Mouse (Mus musculus): Measurements from ENCODE around the gene Wscd2. TPM values are rescaled to one million over a fixed set of nuclear protein-coding genes. Genes with fewer than 3 reads are reported as not detected.
A peak's percentile ranks its signal among the peaks of the same experiment; 100 is the strongest.

Wscd2 gene
- total and polyA plus RNA-seq, 2 experiments from 2014 or later: 10.2 to 25.1 TPM

GRCm38 (mm10) chr5:113629248-113629647 is 139.1 kb downstream of the Wscd2 start:
- H3K4me3 ChIP-seq (ENCODE audit: low read depth, low read length): no peak overlapping the region
- no peaks in the 10 kb centered on the region for H3K36me3 ChIP-seq (ENCODE audit: insufficient read depth)
- TF ChIP-seq CTCF (IDR thresholded peaks at IDR 0.05; ENCODE audit: low read depth): no peak
- no peak overlapping the region for H3K9ac ChIP-seq
- no peak overlapping the region for H3K27ac ChIP-seq (ENCODE audit: low read depth, low read length)
- DNase-seq: no peak
- no peak overlapping the region for H3K4me2 ChIP-seq (ENCODE audit: low read depth)
- WGBS: 82% methylated on average over 3 of the region's 3 CpGs
- no peaks in the 10 kb centered on the region for H3K9me3 ChIP-seq (ENCODE audit: low read length)
- H3K27me3 ChIP-seq (ENCODE audit: insufficient read depth, low read length): no peaks in the 10 kb centered on the region
- ATAC-seq: no peak
- 0 out of 2 replicates have a peak, but pooled peaks cover 3% of the 10 kb centered on the region for H3K4me1 ChIP-seq (ENCODE audit: insufficient read depth)

- TF ChIP-seq CTCF (IDR thresholded peaks at IDR 0.05; ENCODE audit: low read depth): no peak
- WGBS: 73% methylated on average over 10 of the region's 10 CpGs
Observed at GRCm38 (mm10) chr5:113630116-113630515, 140.0 kb downstream of the Wscd2 start.

GRCm38 (mm10) chr5:113633037-113633714 is 143.0 kb downstream of the Wscd2 start:
- TF ChIP-seq CTCF (IDR thresholded peaks at IDR 0.05; ENCODE audit: low read depth): no peak

More at GRCm38 (mm10) chr5:113630116-113630515, 140.0 kb downstream of the Wscd2 start:
- no peak overlapping the region for H3K4me2 ChIP-seq (ENCODE audit: low read depth)
- H3K9me3 ChIP-seq (ENCODE audit: low read length): no peaks in the 10 kb centered on the region
- H3K27me3 ChIP-seq (ENCODE audit: insufficient read depth, low read length): no peaks in the 10 kb centered on the region
- no peak overlapping the region for H3K27ac ChIP-seq (ENCODE audit: low read depth, low read length)
- no peak for DNase-seq
- H3K9ac ChIP-seq: no peak overlapping the region
- no peak overlapping the region for H3K4me3 ChIP-seq (ENCODE audit: low read depth, low read length)
- no peak for ATAC-seq
- 0 out of 2 replicates have a peak, but pooled peaks cover 3% of the 10 kb centered on the region for H3K4me1 ChIP-seq (ENCODE audit: insufficient read depth)
- no peaks in the 10 kb centered on the region for H3K36me3 ChIP-seq (ENCODE audit: insufficient read depth)

GRCm38 (mm10) chr5:113634024-113634651 is 144.0 kb downstream of the Wscd2 start:
- Histone ChIP-seq H3K9me3 (ENCODE audit: low read length) (no peaks in the 10 kb centered on the region), H3K4me2 (ENCODE audit: low read depth) (no peak overlapping the region), H3K4me1 (ENCODE audit: insufficient read depth) (0 out of 2 replicates have a peak, but pooled peaks cover 3% of the 10 kb centered on the region), H3K27ac (ENCODE audit: low read depth, low read length) (no peak overlapping the region), H3K9ac (no peak overlapping the region), H3K4me3 (ENCODE audit: low read depth, low read length) (no peak overlapping the region), H3K36me3 (ENCODE audit: insufficient read depth) (no peaks in the 10 kb centered on the region), H3K27me3 (ENCODE audit: insufficient read depth, low read length) (no peaks in the 10 kb centered on the region)
- peak; percentile 88 for ATAC-seq
- WGBS: 47% methylated on average over 13 of the region's 13 CpGs
- TF ChIP-seq CTCF (IDR thresholded peaks at IDR 0.05; ENCODE audit: low read depth): no peak
- peak; percentile 59 for DNase-seq

More at GRCm38 (mm10) chr5:113633037-113633714, 143.0 kb downstream of the Wscd2 start:
- H3K4me2 ChIP-seq (ENCODE audit: low read depth): no peak overlapping the region
- DNase-seq: no peak
- H3K9ac ChIP-seq: no peak overlapping the region
- no peak overlapping the region for H3K4me3 ChIP-seq (ENCODE audit: low read depth, low read length)
- no peak for ATAC-seq
- no peak overlapping the region for H3K27ac ChIP-seq (ENCODE audit: low read depth, low read length)
- H3K9me3 ChIP-seq (ENCODE audit: low read length): no peaks in the 10 kb centered on the region
- no peaks in the 10 kb centered on the region for H3K27me3 ChIP-seq (ENCODE audit: insufficient read depth, low read length)
- WGBS: 62% methylated on average over 9 of the region's 9 CpGs
- H3K4me1 ChIP-seq (ENCODE audit: insufficient read depth): 0 out of 2 replicates have a peak, but pooled peaks cover 3% of the 10 kb centered on the region
- no peaks in the 10 kb centered on the region for H3K36me3 ChIP-seq (ENCODE audit: insufficient read depth)

- no peak overlapping the region for H3K27ac ChIP-seq (ENCODE audit: low read depth, low read length)
- H3K9ac ChIP-seq: no peak overlapping the region
- no peaks in the 10 kb centered on the region for H3K27me3 ChIP-seq (ENCODE audit: insufficient read depth, low read length)
- H3K4me1 ChIP-seq (ENCODE audit: insufficient read depth): 0 out of 2 replicates have a peak, but pooled peaks cover 3% of the 10 kb centered on the region
- no peak for TF ChIP-seq CTCF (IDR thresholded peaks at IDR 0.05; ENCODE audit: low read depth)
- H3K4me3 ChIP-seq (ENCODE audit: low read depth, low read length): no peak overlapping the region
- no peak overlapping the region for H3K4me2 ChIP-seq (ENCODE audit: low read depth)
- H3K36me3 ChIP-seq (ENCODE audit: insufficient read depth): no peaks in the 10 kb centered on the region
- ATAC-seq: no peak
- H3K9me3 ChIP-seq (ENCODE audit: low read length): no peaks in the 10 kb centered on the region
- WGBS: 88% methylated on average over 7 of the region's 7 CpGs
- DNase-seq: no peak
Observed at GRCm38 (mm10) chr5:113634887-113635610, 144.9 kb downstream of the Wscd2 start.

- H3K4me2 ChIP-seq (ENCODE audit: low read depth): no peak overlapping the region
- ATAC-seq: no peak
- no peak overlapping the region for H3K9ac ChIP-seq
- no peak for DNase-seq
- no peaks in the 10 kb centered on the region for H3K36me3 ChIP-seq (ENCODE audit: insufficient read depth)
- no peak overlapping the region for H3K27ac ChIP-seq (ENCODE audit: low read depth, low read length)
- TF ChIP-seq CTCF (IDR thresholded peaks at IDR 0.05; ENCODE audit: low read depth): no peak
- H3K9me3 ChIP-seq (ENCODE audit: low read length): no peaks in the 10 kb centered on the region
- 84% methylated on average over 15 of the region's 15 CpGs for WGBS
- H3K4me1 ChIP-seq (ENCODE audit: insufficient read depth): 0 out of 2 replicates have a peak, but pooled peaks cover 3% of the 10 kb centered on the region
- H3K27me3 ChIP-seq (ENCODE audit: insufficient read depth, low read length): no peaks in the 10 kb centered on the region
- no peak overlapping the region for H3K4me3 ChIP-seq (ENCODE audit: low read depth, low read length)
Observed at GRCm38 (mm10) chr5:113635861-113636565, 145.9 kb downstream of the Wscd2 start.

Data from forebrain, postnatal 0 days (tissue).